Mouse (Mus musculus) limb, embryonic 13.5 days (tissue): ENCODE results near the gene Galk2. TPM values are rescaled to one million over a fixed set of nuclear protein-coding genes. Genes with fewer than 3 reads are reported as not detected.
A peak's percentile ranks its signal among the peaks of the same experiment; 100 is the strongest.

Experiments used
- ATAC-seq: fragments of 200-750 bp; cut with Nextera tagmentation; 2 replicates; pipeline ENCODE4 v1.8.0; 2017; ENCODE audit warnings: low read depth, moderate number of reproducible peaks, moderate TSS enrichment; ENCODE audit not compliant: low FRiP score
- H3K27ac ChIP-seq: fragments of 300-500 bp; sonication (generic); 2 replicates; pipeline ENCODE4 v1.5.1; 2015; ENCODE audit warnings: inconsistent platforms, mild to moderate bottlenecking, moderate library complexity
- H3K27me3 ChIP-seq: fragments of 300-500 bp; sonication (generic); 2 replicates; pipeline ENCODE4 v1.6.1; 2015; ENCODE audit warnings: mild to moderate bottlenecking, inconsistent platforms
- H3K36me3 ChIP-seq: fragments of 300-500 bp; sonication (generic); 2 replicates; pipeline ENCODE4 v1.6.1; 2015; ENCODE audit warnings: inconsistent platforms, mild to moderate bottlenecking, moderate library complexity
- H3K4me1 ChIP-seq: fragments of 300-500 bp; sonication (generic); 2 replicates; pipeline ENCODE4 v1.6.1; 2015; ENCODE audit warnings: inconsistent platforms
- H3K4me2 ChIP-seq: fragments of 300-500 bp; sonication (generic); replicated peaks from 2 replicates; pipeline ENCODE4 v1.6.1; 2015; ENCODE audit warnings: inconsistent platforms, mild to moderate bottlenecking, moderate library complexity
- H3K4me3 ChIP-seq: fragments of 300-500 bp; sonication (generic); 2 replicates; pipeline ENCODE4 v1.5.1; 2015; ENCODE audit warnings: moderate library complexity, mild to moderate bottlenecking, inconsistent platforms
- H3K9ac ChIP-seq: fragments of 300-500 bp; sonication (generic); 2 replicates; pipeline ENCODE4 v1.6.1; 2015; ENCODE audit warnings: mild to moderate bottlenecking, inconsistent platforms
- H3K9me3 ChIP-seq: fragments of 300-500 bp; sonication (generic); 2 replicates; pipeline ENCODE4 v1.6.1; 2016; ENCODE audit warnings: inconsistent platforms
- WGBS: fragments of 180-500 bp; shearing (Covaris S2); methylation state at CpG from one replicate; pipeline ENCODE4 v1.1.7; 2015; 5-methylcytosine and 5-hydroxymethylcytosine counted together
- polyA plus RNA-seq: library from polyadenylated mRNA; unstranded; fragments of >200 nt; fragmentation: Nextera tagmentation; extraction: Ambion mirVana; gene quantifications from 2 replicates; pipeline ENCODE4 v1.2.1, GENCODE M21; 2015

The Galk2 gene
- polyA plus RNA-seq, 1 experiment from 2014 or later, result 44.8 TPM

GRCm38 (mm10) chr2:125863799-125864198 lies 4.9 kb downstream of the Galk2 start:
- Histone ChIP-seq H3K4me1 (peaks cover 12% of the 10 kb centered on the region; the same call in 1 of the 2 replicates), H3K36me3 (no peaks in the 10 kb centered on the region), H3K9me3 (no peaks in the 10 kb centered on the region), H3K4me2 (no peak overlapping the region), H3K9ac (no peak overlapping the region), H3K27me3 (no peaks in the 10 kb centered on the region), H3K27ac (no peak overlapping the region), H3K4me3 (no peak overlapping the region)
- 79% methylated on average over 3 of the region's 3 CpGs for WGBS
- ATAC-seq, result no peak

DNA sequence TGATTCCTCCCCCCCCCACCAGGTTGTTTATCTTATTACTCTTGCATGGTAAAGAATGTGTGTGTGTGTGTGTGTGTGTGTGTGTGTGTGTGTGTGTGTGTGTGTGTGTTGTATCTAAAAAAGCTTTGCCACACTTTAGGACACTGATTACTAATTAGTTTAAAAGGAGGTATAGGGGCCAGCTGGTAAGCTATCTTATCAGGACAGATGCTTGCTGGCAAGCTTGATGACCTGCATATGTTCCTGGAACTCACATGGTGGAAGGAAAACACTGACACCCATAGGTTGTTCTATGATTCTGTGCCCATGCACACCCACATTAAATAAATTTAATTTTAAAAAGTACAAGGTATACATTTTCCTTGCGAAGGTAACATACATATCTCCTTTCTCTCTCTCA lies 5.6 kb downstream of the Galk2 start:
- 76% methylated on average over 1 of the region's 1 CpGs for whole genome bisulfite sequencing
- ATAC-seq, result no peak

GRCm38 (mm10) chr2:125865585-125865984 lies 6.7 kb downstream of the Galk2 start:
- peak overlapping the region; percentile 76 for H3K4me2 ChIP-seq
- H3K4me1 ChIP-seq, result peaks cover 12% of the 10 kb centered on the region; the same call in 1 of the 2 replicates
- H3K27ac ChIP-seq, result no peak overlapping the region
- H3K4me3 ChIP-seq, result peak overlapping the region; percentile 57
- ATAC-seq, result no peak
- no peaks in the 10 kb centered on the region for H3K9me3 ChIP-seq
- H3K9ac ChIP-seq, result no peak overlapping the region
- H3K27me3 ChIP-seq, result no peaks in the 10 kb centered on the region
- H3K36me3 ChIP-seq, result no peaks in the 10 kb centered on the region

More for the DNA sequence above, 5.6 kb downstream of the Galk2 start:
- Histone ChIP-seq H3K36me3 (no peaks in the 10 kb centered on the region), H3K9ac (no peak overlapping the region), H3K4me1 (peaks cover 12% of the 10 kb centered on the region; the same call in 1 of the 2 replicates), H3K27me3 (no peaks in the 10 kb centered on the region), H3K27ac (no peak overlapping the region), H3K9me3 (no peaks in the 10 kb centered on the region), H3K4me3 (no peak overlapping the region), H3K4me2 (no peak overlapping the region)

DNA sequence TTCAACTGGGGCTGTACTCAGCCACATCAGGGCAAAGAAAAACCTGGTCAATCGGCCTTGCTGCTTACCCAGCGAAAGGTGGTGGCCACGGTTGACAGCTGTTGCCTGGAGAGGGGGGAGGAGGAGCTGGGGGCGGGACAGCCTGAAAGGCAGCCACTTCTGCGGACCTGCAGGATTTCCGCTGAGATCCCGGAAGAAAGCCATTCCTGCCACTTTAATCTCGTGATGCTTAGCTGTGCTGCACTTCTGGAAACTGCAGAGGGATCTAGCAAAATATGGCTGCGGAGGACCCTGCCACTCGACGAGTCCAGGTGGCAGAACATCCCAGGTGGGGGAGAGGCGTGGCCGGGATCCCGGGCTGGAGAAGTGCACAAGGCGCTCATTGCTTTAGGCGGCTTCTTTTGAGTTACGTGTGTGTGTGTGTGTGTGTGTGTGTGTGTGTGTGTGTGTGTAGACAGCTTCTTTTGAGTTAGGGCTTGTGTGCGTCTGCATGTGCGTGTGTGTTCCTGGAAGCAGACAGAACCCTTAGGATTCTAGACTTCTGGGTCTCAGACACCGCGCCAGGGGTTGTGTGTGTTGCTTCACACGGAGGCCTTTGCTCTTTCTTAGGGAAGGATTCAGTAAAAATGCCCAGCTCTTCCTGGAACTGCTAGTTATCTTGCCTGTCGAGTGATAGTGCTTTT lies 7.3 kb downstream of the Galk2 start:
- H3K4me3 ChIP-seq, result peak overlapping the region; percentile 57
- H3K4me2 ChIP-seq, result peak overlapping the region; percentile 76
- peak overlapping the region; percentile 15; the same call in 1 of the 2 replicates for H3K27ac ChIP-seq
- H3K4me1 ChIP-seq, result peaks cover 12% of the 10 kb centered on the region; the same call in 1 of the 2 replicates
- ATAC-seq, result peak; percentile 87
- no peaks in the 10 kb centered on the region for H3K36me3 ChIP-seq
- no peaks in the 10 kb centered on the region for H3K9me3 ChIP-seq
- WGBS, result 5% methylated on average over 23 of the region's 23 CpGs
- peak overlapping the region; percentile 77 for H3K9ac ChIP-seq
- H3K27me3 ChIP-seq, result no peaks in the 10 kb centered on the region

GRCm38 (mm10) chr2:125868301-125868700 lies 9.4 kb downstream of the Galk2 start:
- H3K4me1 ChIP-seq, result peaks cover 12% of the 10 kb centered on the region; the same call in 1 of the 2 replicates
- no peaks in the 10 kb centered on the region for H3K9me3 ChIP-seq
- H3K27ac ChIP-seq, result no peak overlapping the region
- H3K4me3 ChIP-seq, result no peak overlapping the region
- H3K9ac ChIP-seq, result no peak overlapping the region
- WGBS, result 79% methylated on average over 3 of the region's 3 CpGs
- H3K4me2 ChIP-seq, result no peak overlapping the region
- ATAC-seq, result no peak
- H3K36me3 ChIP-seq, result peaks cover 9% of the 10 kb centered on the region; the same call in 1 of the 2 replicates
- H3K27me3 ChIP-seq, result no peaks in the 10 kb centered on the region

DNA sequence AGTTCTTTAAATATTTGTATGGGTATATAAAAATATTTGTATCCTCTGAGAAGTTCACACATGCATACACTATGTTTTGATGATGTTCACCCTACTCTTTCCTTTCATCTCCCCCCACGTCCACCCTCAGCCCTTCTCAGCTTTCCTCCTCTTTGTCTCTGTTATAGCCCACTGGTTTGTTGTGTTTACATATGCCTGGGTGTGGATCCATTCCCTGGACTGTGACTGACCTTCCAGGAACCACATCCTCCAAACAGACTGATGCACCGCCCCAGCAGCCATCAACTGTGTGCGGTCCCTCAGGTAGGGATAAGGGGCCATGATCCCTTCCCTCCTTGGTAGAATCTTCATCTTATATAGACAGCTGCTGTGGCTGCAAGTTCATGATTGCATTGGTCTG lies 11.2 kb downstream of the Galk2 start:
- Histone ChIP-seq H3K27ac (no peak overlapping the region), H3K27me3 (no peaks in the 10 kb centered on the region), H3K4me1 (peaks cover 12% of the 10 kb centered on the region; the same call in 1 of the 2 replicates), H3K4me3 (no peak overlapping the region), H3K9ac (no peak overlapping the region), H3K4me2 (no peak overlapping the region), H3K9me3 (no peaks in the 10 kb centered on the region), H3K36me3 (peaks cover 9% of the 10 kb centered on the region; the same call in 1 of the 2 replicates)
- ATAC-seq, result no peak
- WGBS, result 81% methylated on average over 3 of the region's 3 CpGs

- no peaks in the 10 kb centered on the region for H3K4me1 ChIP-seq
- H3K4me3 ChIP-seq, result no peak overlapping the region
- no peaks in the 10 kb centered on the region for H3K36me3 ChIP-seq
- 82% methylated on average over 4 of the region's 4 CpGs for WGBS
- no peak overlapping the region for H3K9ac ChIP-seq
- no peaks in the 10 kb centered on the region for H3K27me3 ChIP-seq
- no peak for ATAC-seq
- H3K27ac ChIP-seq, result no peak overlapping the region
- no peaks in the 10 kb centered on the region for H3K9me3 ChIP-seq
- no peak overlapping the region for H3K4me2 ChIP-seq
These were observed 27.1 kb downstream of the Galk2 start for GRCm38 (mm10) chr2:125885891-125886576.

GRCm38 (mm10) chr2:125893096-125893495 lies 34.2 kb downstream of the Galk2 start:
- Histone ChIP-seq H3K4me3 (no peak overlapping the region), H3K4me1 (no peaks in the 10 kb centered on the region), H3K27me3 (no peaks in the 10 kb centered on the region), H3K9me3 (no peaks in the 10 kb centered on the region), H3K36me3 (peaks cover 7% of the 10 kb centered on the region; the same call in 1 of the 2 replicates), H3K9ac (no peak overlapping the region), H3K27ac (no peak overlapping the region), H3K4me2 (no peak overlapping the region)
- no peak for ATAC-seq
- WGBS, result 40% methylated on average over 6 of the region's 6 CpGs

GRCm38 (mm10) chr2:125895099-125895498 lies 36.2 kb downstream of the Galk2 start:
- Histone ChIP-seq H3K27ac (no peak overlapping the region), H3K4me3 (no peak overlapping the region), H3K4me1 (no peaks in the 10 kb centered on the region), H3K9ac (no peak overlapping the region), H3K27me3 (no peaks in the 10 kb centered on the region), H3K4me2 (no peak overlapping the region), H3K36me3 (peaks cover 12% of the 10 kb centered on the region), H3K9me3 (no peaks in the 10 kb centered on the region)
- 79% methylated on average over 4 of the region's 4 CpGs for WGBS
- no peak for ATAC-seq

GRCm38 (mm10) chr2:125896355-125896754 lies 37.4 kb downstream of the Galk2 start:
- Histone ChIP-seq H3K9me3 (no peaks in the 10 kb centered on the region), H3K36me3 (peaks cover 15% of the 10 kb centered on the region), H3K4me3 (no peak overlapping the region), H3K9ac (no peak overlapping the region), H3K4me1 (no peaks in the 10 kb centered on the region), H3K27ac (no peak overlapping the region), H3K4me2 (no peak overlapping the region), H3K27me3 (no peaks in the 10 kb centered on the region)
- no peak for ATAC-seq
- 86% methylated on average over 3 of the region's 3 CpGs for WGBS

- no peak overlapping the region for H3K9ac ChIP-seq
- H3K9me3 ChIP-seq, result no peaks in the 10 kb centered on the region
- H3K4me2 ChIP-seq, result no peak overlapping the region
- H3K4me1 ChIP-seq, result no peaks in the 10 kb centered on the region
- no peak overlapping the region for H3K27ac ChIP-seq
- no peak for ATAC-seq
- peaks cover 28% of the 10 kb centered on the region for H3K36me3 ChIP-seq
- H3K4me3 ChIP-seq, result no peak overlapping the region
- 86% methylated on average over 6 of the region's 6 CpGs for WGBS
- no peaks in the 10 kb centered on the region for H3K27me3 ChIP-seq
These were observed 42.0 kb downstream of the Galk2 start for GRCm38 (mm10) chr2:125900797-125901410.

GRCm38 (mm10) chr2:125901426-125901825 lies 42.5 kb downstream of the Galk2 start:
- H3K27ac ChIP-seq, result no peak overlapping the region
- H3K9ac ChIP-seq, result no peak overlapping the region
- no peaks in the 10 kb centered on the region for H3K9me3 ChIP-seq
- WGBS, result 87% methylated on average over 3 of the region's 3 CpGs
- H3K4me1 ChIP-seq, result no peaks in the 10 kb centered on the region
- no peaks in the 10 kb centered on the region for H3K27me3 ChIP-seq
- no peak overlapping the region for H3K4me2 ChIP-seq
- peaks cover 28% of the 10 kb centered on the region for H3K36me3 ChIP-seq
- ATAC-seq, result no peak
- no peak overlapping the region for H3K4me3 ChIP-seq
